Mouse (Mus musculus) layer of hippocampus, adult 9-10 months (tissue): ENCODE data around the gene Ube2h.
"Not testable (repeated sequence)": the region's sequence is repeated elsewhere in the genome, so short reads cannot be mapped to it uniquely, and the experiment has no call there.

Experiments used
- DNase-seq: peaks from one replicate; pipeline ENCODE4 v3.0.0; 2022; ENCODE audit warnings: low spot score

The Ube2h gene

DNA sequence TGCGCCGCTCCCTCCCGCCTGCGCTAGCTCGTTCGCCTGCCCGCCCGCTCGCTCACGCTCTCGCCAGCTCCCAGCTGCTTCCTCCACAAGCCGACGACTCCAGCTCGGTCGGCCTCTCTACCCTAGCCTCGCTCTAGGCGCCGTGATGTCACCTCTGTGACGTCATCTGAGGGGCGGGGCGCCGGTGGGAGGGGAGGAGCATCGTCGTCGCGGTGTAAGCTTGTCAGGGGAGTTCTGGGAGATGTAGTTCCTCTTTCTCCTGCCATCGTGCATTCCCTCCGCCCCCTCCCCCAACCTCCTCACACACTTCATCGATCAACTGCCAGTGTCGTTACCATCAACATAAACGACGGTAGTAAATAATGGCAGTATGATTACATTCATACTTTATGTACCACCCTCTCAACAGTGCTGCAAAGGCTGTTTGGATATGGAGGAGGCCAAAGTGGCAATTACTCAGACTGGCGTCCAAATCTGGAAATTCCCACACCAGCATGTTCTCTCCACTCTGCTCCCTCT is at the start of gene Ube2h:
Gene Ube2h, minus strand, starts transcription at position 141 of the 519 bp plus-strand sequence.
- DNase-seq, result peak; percentile 97

DNA sequence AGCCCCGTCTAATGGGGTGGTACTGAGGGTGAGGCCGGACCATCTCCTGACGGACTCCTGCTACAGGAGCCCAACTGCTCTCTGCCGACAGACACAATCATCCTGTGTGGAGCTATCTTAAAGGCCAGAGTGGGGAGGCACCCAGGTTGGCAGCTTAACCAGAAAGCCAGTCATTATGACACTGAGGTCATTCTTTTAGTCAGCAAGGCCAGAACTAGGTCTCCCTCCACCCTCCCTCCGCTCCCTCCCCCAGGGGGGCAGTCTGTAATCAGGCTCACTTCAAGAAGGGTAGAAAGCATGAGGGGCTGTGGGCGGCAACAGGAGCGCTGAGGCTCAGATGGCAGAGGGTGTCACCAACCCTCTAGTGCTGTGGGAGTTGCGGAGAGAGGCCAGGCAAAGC is 49.3 kb upstream of the Ube2h start:
- no peak for DNase-seq

DNA sequence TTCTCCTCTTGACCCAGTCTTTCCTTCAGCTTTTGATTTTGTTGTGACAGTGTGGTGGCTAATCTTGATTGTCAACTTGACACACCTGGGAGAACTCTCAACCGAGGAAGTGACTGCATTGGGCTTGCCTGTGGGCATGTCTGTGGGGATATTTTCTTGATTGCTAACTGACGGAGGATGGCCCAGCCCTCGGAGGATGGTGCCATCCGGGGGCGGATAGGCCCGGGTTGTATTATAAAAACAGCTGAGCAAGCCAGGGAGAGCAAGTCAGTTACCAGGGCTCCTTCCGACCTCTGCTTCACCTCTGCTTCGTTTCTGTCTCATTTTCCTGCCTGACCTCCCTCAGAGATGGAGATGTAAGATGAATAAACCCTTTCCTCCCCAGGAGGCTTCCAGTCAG is 48.4 kb upstream of the Ube2h start:
- no peak for DNase-seq

DNA sequence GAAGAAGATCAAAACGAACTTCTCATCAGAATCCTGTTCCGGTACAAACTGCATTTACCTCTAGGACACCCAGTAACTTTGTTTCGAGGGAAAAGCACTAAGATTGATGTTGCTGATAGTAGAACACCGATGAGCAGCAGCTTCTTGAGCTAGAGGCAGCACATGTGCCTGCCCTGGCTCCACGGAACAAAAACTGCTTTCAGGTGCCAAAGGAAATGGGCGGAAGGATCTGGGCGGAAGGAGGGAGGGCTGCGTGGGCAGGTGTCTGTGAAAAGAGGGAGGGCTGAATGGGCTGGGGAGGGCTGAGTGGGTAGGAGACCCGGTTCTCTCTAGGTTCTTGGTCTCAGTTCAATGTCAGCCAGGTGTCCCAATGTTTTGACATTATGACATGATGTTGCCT is 47.0 kb upstream of the Ube2h start:
- DNase-seq, result no peak

DNA sequence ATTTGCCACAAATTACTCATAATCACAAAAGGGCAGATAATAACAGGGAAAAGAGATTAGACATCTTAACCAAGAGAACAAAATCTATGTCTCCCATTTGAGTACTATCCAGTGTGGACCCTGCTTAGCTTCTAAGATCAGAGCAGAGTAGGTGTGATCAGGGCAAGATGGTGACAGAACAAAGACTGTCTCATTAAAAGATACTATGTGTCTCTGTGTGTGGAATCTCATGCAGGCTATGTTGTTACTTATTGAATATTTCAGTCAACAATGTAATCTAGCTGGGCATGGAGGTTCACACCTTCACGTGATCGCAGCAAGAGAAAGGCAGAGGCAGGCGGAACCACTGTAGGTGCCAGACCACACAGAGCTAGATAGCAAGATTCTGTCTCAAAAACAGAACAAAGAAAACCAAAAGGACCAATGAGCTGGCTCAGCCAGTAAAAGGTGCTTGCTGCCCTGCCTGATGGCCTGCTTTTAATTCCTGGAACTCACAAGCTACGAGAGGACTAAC is 43.0 kb upstream of the Ube2h start:
- DNase-seq, result no peak

DNA sequence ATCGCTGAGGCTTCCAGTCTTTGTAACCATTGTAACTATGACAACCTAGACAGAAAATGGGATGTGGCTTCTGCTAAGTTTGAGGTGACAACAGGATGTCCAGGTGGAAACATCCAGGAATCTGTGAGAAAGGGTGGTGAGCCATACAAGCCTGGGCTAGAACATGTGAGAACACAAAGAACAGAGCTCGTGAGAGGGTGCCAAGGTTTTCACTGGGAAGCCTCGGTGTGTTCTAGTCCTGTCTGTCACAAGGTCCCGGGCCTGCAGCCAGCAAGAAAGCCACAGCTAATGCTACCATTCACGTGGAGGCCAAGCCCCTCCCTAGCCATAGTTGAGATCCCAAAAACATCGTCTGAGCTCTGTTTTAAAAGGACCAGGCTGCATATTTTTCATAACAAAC is 42.4 kb upstream of the Ube2h start:
- DNase-seq, result no peak

DNA sequence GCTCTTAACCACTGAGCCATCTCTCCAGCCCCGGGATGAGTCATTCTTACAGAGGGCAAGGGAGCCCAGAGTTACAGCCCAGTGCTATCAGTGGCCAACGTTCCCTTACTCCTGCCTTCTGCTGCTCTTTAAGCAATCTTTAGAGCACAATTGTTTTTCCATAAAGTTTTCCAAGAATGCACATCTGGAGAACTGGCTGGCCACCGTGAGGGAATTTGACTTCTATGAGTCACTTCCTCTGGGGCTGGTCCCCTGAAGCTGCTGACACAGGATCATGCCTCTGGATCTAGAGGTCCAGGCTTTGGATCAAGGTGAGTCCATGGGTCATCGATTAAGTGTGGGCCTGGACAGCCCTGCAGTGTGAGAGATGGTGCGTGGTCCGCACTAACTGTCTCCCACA is 39.7 kb upstream of the Ube2h start:
- no peak for DNase-seq

DNA sequence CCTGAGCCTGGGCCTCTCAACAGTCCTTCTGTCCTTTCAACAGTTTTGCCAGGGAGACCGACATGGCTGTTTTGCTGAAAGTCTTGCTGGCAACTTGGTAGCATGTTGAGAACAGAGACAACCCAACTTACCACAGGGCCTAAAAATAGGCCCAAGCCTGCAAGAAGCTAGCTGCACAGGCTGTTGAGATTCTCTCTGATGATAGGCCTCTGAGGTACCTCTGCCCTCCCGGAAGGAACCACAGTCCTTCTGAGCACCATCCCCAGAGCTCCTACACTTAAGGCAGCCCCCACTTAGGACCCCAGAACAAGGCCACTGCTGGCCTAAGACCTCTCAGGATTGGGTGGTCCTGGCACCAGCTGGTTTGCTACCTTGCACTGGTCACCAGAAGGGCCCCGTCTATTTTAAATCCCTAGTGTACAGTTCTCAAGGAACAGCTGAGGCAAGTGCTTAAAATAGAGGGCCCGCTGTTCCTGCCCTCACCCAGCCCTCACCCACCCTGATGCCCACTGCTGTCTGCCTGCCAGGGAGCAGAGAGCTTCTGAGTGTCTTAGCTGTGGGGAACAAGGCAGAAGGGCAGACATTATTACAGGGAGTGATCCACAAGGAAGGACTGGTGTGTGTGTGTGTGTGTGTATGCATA is 36.0 kb upstream of the Ube2h start:
- DNase-seq, result no peak

DNA sequence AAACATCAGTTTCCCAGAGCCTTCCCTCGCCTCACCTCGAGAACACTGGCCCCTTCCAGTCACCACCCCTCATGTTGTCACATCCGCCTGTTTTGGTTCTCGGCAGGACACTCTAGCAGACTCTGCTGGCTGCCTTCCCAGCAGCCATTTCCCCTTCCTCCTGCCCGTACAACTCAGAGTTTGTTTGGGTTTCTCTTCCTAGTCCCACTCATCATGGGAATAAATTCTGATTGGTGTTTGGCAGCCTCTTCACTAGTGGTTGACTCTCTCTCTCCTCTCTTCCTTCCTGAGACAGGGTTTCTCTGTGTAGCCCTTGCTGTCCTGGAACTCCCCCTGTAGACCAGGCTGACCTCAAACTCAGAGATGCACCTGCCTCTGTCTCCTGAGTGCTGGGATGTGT is 32.6 kb upstream of the Ube2h start:
- peak; percentile 33 for DNase-seq

DNA sequence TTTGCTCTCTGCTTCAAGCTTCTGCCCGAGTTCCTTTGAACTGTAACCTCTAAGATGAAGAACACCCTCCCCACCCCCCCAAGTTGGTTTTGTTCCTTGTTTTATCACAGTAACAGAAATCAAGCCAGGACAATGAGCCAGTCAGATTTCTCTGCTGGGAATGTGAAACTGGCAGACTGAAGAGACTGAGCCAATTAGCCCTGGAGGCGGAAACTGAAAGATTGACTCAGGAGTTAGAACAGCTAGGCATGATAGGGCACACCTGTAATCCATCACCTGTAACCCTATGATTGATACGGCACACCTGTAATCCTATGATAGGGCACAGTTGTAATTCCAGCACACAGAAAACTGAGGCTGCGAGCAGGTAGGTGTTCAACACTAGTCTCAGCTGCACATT is 27.9 kb upstream of the Ube2h start:
- DNase-seq, result no peak

DNA sequence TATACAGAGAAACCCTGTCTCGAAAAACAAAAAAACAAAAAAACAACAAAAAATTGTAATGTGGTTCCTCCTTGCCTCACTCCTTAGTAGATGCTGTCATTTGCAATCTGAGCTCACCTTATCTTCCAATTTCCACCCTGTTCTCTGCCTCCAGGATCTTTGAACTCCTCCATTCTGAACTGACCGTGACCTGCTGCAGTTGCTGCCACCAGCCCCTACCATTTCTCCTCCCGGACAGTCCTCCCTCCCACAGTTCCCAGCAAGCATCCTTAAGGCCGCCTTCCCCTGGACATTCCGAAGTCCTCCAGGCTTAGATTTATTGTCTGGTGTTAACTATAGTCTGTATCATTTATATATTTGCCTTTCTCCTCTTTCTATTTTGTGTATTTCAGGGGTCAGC is 26.4 kb upstream of the Ube2h start:
- no peak for DNase-seq

DNA sequence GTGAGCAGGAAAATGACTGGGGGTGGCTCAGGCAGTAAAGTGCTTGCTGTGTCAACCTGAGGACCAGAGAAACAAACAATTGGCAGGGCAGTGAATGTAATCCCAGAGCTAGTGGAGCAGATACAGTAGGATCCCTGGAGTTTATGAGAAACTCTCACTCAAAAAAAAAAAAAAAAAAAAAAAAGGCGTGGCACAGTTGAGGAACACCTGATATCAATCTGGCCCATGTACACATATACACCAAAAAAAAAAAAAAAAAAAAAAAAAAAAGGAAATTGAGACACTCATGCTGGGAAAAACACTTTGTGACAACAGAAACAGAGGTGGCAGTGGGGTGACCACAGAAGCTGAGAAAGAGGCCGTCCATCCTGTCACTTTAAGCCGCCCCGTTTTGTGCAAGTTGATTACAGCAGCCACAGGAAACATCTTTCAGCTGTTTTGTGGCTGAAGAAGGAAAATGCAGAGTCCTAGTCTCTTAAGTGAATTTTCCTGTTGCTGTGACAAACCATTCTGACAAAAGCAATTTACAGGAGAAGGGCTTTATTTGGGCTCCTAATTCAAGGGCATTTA is 21.7 kb upstream of the Ube2h start:
- no peak for DNase-seq

DNA sequence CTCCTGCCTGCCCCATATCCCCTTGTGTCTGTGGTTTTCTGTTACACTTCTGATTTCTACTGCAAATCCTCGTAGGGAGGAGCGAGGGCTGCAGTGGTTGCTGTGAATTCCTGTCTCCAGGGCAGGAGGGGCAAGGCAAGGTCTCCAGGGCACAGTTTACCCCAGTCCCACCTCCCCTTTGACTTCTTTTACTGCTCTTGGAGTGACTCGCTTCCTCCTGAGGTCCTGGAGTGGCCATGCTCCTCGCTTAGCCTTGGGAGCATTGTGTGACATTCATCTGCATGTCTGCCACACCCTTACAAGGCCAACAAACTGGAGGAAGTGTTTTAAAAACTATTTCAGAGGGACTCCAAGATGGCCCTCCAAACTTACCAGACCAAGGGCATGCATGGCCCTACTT is 16.7 kb upstream of the Ube2h start:
- no peak for DNase-seq

DNA sequence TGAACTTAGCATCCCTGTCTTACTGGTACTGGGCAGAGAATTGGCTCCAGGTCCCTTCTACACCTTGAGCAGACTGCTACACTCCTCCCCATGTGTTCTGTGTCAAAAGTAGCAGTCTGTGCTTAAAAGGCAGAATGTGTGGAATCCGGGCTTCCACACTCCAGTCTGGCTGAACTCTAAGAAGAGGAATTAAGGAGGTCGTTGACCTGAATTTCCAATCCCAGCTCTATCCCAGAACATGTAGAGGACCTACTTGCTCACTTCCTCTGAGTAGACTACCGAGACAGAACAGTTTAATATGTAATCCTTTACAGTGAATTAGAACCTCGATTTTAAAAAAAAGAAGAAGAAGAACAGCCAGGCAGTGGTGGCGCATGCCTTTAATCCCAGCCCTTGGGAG is 14.9 kb upstream of the Ube2h start:
- no peak for DNase-seq

DNA sequence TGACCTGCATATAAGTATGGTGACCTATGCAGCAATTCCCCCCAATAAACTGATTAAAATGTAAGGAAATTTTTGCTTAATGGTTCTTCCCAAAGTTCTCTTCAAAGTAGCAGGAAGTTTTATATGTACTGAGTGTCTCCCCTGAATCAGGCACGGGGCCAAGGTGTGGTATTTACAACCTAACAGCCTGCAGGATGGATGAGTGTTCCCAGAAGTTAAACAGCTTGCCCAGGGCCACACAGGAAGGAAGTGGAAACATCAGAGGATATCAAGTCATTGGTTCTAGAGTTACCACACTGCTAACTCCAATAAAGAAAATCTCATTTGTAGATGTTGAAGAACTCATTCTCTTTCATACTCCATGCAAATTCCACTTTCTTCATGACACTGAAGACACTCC is 7.7 kb upstream of the Ube2h start:
- no peak for DNase-seq

DNA sequence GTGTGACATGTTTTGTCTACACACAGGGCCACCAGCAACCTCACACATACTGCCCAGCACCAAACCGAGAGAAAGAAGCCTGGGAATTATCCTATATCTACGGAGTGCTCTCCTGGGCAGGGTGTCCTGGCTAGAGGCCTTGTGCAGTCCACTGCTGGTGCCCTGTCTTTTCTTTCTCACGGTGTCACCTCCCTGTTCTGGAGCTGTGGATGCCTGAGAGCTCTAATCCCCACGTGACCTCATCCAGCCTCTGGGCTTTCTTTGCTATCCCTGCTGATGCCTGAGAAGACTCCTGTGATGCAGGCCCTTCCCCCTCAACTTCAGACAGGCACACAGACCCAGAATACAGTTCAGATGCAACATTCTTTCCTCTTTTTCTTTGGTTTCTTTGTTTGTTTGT is 4.4 kb upstream of the Ube2h start:
- DNase-seq, result no peak

DNA sequence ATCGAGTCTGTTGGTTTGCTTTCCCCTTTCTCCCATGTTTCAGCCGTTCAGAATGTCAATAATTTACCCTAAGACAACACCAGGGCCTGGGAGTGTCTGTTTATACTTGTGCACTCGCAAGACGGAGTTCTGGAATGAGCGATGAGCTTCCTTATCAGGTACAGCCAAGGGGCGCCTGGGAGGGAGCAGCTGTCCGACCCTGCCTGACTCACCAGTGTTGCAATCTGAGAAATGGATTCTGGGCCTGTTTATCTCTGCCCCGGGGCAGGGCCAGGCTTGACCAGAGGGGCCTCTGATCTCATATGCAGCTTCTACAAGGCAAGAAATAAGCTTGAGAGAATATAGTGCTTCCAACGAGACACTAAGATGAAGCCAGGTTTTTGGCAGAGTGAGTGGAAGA is 3.4 kb upstream of the Ube2h start:
- DNase-seq, result no peak

DNA sequence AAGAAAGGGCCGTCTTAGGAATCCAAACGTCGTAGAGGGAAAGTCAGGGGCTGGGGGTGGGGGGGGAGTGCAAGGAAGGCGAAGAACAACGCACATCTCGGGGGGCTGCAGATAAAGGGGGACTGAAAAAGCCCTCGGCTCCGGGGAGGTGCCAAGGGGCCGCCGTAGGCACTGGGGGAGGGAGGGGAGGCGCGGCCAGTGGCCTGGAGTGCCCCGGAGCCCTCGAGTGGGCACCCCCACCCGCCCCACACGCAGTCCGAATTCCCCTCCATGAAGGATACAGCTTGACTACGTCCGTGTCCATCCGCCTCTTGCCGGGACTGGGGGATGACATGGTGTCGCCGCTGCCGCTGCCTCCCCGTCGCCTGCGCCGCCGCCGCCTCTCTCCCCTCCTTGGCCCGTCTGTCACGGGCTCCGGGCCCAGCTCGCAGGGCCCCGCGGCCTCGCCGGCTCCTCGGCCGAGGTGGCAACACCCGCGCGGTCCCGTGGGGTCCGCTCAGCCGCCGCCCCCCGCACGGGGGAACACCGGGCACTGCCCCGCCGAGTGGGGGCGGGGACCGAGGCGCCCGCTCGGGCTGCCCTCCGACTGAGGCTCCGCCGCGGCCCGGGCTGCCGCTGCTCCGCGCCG is 454 bp downstream of the Ube2h start:
- not testable (repeated sequence) for DNase-seq

DNA sequence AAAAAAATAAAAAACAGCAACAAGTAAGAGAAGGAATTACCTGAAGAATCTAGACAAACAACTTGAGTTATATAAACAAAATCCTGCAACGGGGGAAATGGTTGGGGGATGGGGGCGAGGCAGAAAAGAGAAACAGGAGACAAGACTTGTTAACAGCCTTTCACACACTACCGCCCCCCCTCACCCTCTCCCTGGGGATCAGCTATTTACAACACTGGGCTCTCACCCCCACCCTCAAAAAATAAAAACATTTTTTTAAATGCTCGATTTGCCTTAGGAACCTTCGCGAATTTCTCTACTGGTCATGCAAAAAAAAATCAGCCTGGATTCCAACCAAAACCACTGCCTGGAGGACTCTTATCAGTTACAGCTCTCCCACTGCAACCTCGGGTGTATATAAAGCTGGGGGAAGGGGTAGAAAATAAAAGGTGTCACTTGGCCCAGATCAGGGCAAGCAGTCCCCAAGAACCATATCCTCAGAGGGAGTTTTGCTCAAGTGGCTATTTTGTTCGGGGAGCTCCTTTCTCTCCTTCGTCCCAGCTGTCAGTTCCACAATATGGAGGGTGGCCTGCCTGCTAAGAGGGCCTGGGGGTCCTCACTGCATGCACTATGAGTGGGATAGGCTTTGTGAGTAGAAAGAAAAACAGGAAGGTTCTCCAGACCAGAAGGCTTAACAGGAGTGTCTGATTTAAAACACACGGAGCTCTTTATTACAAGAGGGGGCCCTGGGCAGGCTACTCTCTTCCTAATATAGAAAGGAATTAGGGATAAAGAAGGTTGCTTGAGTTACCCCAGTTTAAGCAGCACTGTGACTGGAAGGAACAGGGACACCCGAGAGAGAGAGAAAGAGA is 1.3 kb downstream of the Ube2h start:
- DNase-seq, result no peak

DNA sequence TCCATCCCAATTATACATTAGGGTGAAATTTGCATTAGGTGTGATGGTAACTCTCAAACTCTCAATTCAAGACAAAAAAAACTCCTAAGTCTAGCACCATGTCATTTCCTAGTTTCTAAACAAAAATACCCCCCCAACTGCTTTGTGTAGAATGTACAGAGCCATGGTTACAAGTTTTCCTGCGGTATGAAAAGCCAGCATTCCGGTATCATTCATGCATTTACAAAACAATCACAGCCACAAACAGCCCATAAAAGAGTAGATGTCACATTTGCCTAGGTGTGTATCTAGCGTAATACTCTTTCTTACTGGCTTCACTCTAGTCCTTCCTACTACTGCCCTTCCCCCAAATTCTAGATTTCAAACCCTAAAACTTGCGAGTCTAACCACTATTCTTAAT is 2.2 kb downstream of the Ube2h start:
- no peak for DNase-seq

DNA sequence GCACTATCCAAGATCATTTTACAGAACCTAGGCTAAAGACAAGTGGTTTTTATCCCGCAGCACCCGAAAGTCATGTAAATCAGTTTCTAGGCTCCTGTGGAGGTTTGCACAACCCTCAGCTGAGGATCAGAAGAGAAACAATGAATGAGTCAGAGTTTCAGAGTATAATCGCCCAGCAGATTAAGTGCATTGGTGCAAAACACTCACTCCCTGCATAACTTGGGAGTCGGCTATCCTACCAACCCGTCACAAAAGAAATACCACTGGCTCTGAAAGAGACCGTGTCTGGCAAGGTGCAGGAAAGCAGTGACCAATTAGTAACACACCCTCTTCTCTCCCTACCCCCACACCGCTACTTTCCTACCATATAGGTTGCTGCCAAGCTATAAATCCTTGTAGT is 3.4 kb downstream of the Ube2h start:
- DNase-seq, result no peak

DNA sequence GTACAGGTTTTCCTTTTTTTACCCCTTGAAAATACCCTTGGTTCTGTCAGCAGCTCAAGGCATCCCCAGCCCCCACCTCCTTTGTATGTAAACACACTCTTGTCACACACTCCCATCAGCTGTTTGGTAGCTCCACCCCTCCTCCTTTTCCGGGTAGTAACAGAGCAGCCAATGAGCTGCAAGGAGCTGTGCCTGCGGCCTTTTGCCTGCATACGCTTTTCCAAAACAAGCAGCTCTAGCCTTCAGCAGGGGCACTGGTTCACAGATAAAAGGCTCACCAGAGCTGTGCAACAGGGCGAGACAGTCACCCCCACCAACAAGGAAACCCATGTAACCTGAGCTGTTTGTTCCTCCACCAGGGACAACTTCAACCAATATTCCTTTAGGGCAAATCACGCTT is 4.0 kb downstream of the Ube2h start:
- DNase-seq, result peak; percentile 56

DNA sequence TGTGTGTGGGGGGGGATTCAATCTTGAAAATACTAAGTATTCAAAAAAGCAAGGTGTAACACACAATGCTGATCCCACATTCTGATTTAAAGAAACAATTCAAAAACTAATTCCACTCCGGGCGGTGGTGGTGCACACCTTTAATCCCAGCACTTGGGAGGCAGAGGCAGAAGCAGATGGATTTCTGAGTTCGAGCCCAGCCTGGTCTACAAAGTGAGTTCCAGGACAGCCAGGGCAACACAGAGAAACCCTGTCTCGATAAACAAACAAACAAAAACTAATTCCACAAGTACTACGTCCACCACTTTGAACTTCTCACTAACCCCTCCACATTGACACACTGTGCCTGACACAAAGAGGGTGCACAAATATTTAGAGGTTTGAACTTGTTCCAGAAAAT is 4.7 kb downstream of the Ube2h start:
- no peak for DNase-seq
